Comparison of ENCODE assay signal across 8 mouse cellular contexts in genomic region chr17:35088825-35089644, GRCm38 (mm10). TPM values are rescaled to one million over a fixed set of nuclear protein-coding genes. Genes with fewer than 3 reads are reported as not detected.
DNase-seq lines count a peak whose midpoint lies in the region; ATAC-seq lines count a peak whose summit lies in the region.

Gene Abhd16a, plus strand, starts transcription at chr17:35089263.

- peak within 1 kb of the TSS; percentile 95 for H3K27ac ChIP-seq in hindbrain, embryonic 11.5 days (ENCODE audit: low read depth, low read length)

- no peaks in the 10 kb centered on the region for H3K9me3 ChIP-seq in hindbrain, embryonic 11.5 days (ENCODE audit: control insufficient read depth, low read length)

- H3K27me3 ChIP-seq in hindbrain, embryonic 11.5 days (ENCODE audit: control insufficient read depth, insufficient read depth, low read length) = no peaks in the 10 kb centered on the region

- H3K9ac ChIP-seq in hindbrain, embryonic 11.5 days (ENCODE audit: low read depth, low read length) = peak within 1 kb of the TSS; percentile 83

- H3K4me1 ChIP-seq in hindbrain, embryonic 11.5 days (replicated peaks; ENCODE audit: control insufficient read depth, insufficient read depth, low read length) = peaks cover 7% of the 10 kb centered on the region; the same call in 1 of the 2 replicates

- peak within 1 kb of the TSS; percentile 47 for H3K4me2 ChIP-seq in hindbrain, embryonic 11.5 days (replicated peaks; ENCODE audit: low read depth, low read length)

- H3K36me3 ChIP-seq in hindbrain, embryonic 11.5 days (ENCODE audit: control insufficient read depth, insufficient read depth, low read length) = 0 out of 2 replicates have a peak, but pooled peaks cover 6% of the 10 kb centered on the region

- peak; percentile 97 for DNase-seq in MN1 (ENCODE audit: low spot score)
- DNase-seq in cerebellum, adult 9-10 months = peak; percentile 95
- peak; percentile 87 to 95 for DNase-seq in frontal cortex, adult 2 months (ENCODE audit: extremely low spot score in 1 of 2, low spot score in 1 of 2)
- peak; percentile 96 for DNase-seq in hindbrain, embryonic 11.5 days (ENCODE audit: low spot score)
- peak; percentile 94 to 95 for DNase-seq in layer of hippocampus, postnatal 10 days (ENCODE audit: low spot score in 2 of 2)
- DNase-seq in lung, postnatal 10 days = peak; percentile 96
- DNase-seq in ovary, postnatal 36 days (ENCODE audit: low spot score) = peak; percentile 91
- peak; percentile 95 for DNase-seq in thymus, postnatal 25 days

- H3K4me3 ChIP-seq in hindbrain, embryonic 11.5 days (ENCODE audit: low read depth, low read length) = peak within 1 kb of the TSS; percentile 54

- WGBS in hindbrain, embryonic 11.5 days = 3% methylated on average over 61 of the region's 67 CpGs

- peak; percentile 98 for ATAC-seq in hindbrain, embryonic 11.5 days (ENCODE audit: low FRiP score)

RNA-seq across cellular contexts. Expression of gene Abhd16a, which starts in this region (rescaled TPM):
- polyA plus RNA-seq in frontal cortex, adult 2 months (2012; rRNA removed) = 144 and 159 TPM in 2 replicates
- polyA plus RNA-seq in hindbrain, embryonic 11.5 days (2014; fragmentation: Nextera tagmentation; extraction: Ambion mirVana) = 40.2 and 45.1 TPM in 2 replicates
- total RNA-seq in layer of hippocampus, postnatal 10 days (2021) = 10 to 100 TPM; 77.4 to 79.9 TPM

Comparison
In these comparisons a context has a peak if more than half of its experiments do, and no peak if none do; other contexts are left out.
1. Peak in every context shown above with its lines: DNase-seq, ATAC-seq, H3K4me3 ChIP-seq and H3K27ac ChIP-seq.